Mouse (Mus musculus) c-Kit-positive CD71-negative TER-119-negative erythroid progenitor cells, embryonic 14.5 days (primary cell): ENCODE results near the gene Fbrsl1.

Experiments
- DNase-seq: peaks from one replicate; pipeline ENCODE4 v3.0.0-alpha.2; 2013; ENCODE audit warnings: low read depth

The Fbrsl1 gene

GRCm38 (mm10) chr5:110415022-110415421 is 33.3 kb downstream of the Fbrsl1 start:
- DNase-seq: no peak

GRCm38 (mm10) chr5:110413018-110413417 is 35.3 kb downstream of the Fbrsl1 start:
- DNase-seq: no peak

- DNase-seq: no peak
Measured at GRCm38 (mm10) chr5:110410386-110410785, 37.9 kb downstream of the Fbrsl1 start.

- no peak for DNase-seq
Measured at GRCm38 (mm10) chr5:110408967-110409366, 39.3 kb downstream of the Fbrsl1 start.

GRCm38 (mm10) chr5:110406065-110406714 is 42.1 kb downstream of the Fbrsl1 start:
- DNase-seq: no peak

- DNase-seq: no peak
Measured at GRCm38 (mm10) chr5:110403931-110404330, 44.4 kb downstream of the Fbrsl1 start.

- no peak for DNase-seq
Measured at GRCm38 (mm10) chr5:110402557-110402956, 45.7 kb downstream of the Fbrsl1 start.

- no peak for DNase-seq
Measured at GRCm38 (mm10) chr5:110401101-110401500, 47.2 kb downstream of the Fbrsl1 start.

GRCm38 (mm10) chr5:110395006-110395661 is 53.2 kb downstream of the Fbrsl1 start:
- no peak for DNase-seq

GRCm38 (mm10) chr5:110392727-110393126 is 55.6 kb downstream of the Fbrsl1 start:
- DNase-seq: no peak

GRCm38 (mm10) chr5:110390631-110391030 is 57.7 kb downstream of the Fbrsl1 start:
- no peak for DNase-seq

- no peak for DNase-seq
Measured at GRCm38 (mm10) chr5:110387332-110387731, 61.0 kb downstream of the Fbrsl1 start.

GRCm38 (mm10) chr5:110386371-110387330 is 61.7 kb downstream of the Fbrsl1 start:
- DNase-seq: no peak

- DNase-seq: no peak
Measured at GRCm38 (mm10) chr5:110385263-110385662, 63.0 kb downstream of the Fbrsl1 start.

- no peak for DNase-seq
Measured at GRCm38 (mm10) chr5:110384491-110384890, 63.8 kb downstream of the Fbrsl1 start.

GRCm38 (mm10) chr5:110379823-110380222 is 68.5 kb downstream of the Fbrsl1 start:
- DNase-seq: no peak

- DNase-seq: no peak
Measured at GRCm38 (mm10) chr5:110379086-110379485, 69.2 kb downstream of the Fbrsl1 start.

- DNase-seq: no peak
Measured at GRCm38 (mm10) chr5:110378181-110378583, 70.1 kb downstream of the Fbrsl1 start.

GRCm38 (mm10) chr5:110376802-110377433 is 71.4 kb downstream of the Fbrsl1 start:
- DNase-seq: peak; percentile 53

GRCm38 (mm10) chr5:110363822-110364545 is 84.3 kb downstream of the Fbrsl1 start:
- DNase-seq: no peak

- DNase-seq: peak; percentile 48
Measured at GRCm38 (mm10) chr5:110363179-110363821, 85.0 kb downstream of the Fbrsl1 start.
